Mouse (Mus musculus): ENCODE measurements around the gene Fhit.

Fhit gene

GRCm38 (mm10) chr14:9688664-9689257, 1473.1 kb downstream of the Fhit start:
- no peak for DNase-seq (ENCODE audit: low spot score)

DNA sequence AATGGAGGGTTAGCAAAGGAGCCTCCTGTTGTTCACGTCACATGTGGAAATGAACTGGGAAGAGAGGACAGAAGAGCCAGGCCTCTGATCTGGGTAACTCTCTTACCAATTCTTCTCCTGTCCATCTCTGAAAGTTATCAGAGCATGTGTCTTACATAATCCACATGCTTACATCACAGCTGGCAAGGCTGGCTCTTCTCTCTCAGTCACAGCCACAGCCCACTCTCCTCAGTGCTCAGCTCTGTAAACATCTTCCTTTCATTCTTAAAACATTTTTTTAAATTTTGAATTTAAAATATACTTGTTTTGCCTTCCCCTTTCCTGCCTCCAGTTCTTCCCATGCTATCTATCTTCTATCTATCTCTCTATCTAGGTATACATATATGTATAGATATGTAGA, 1477.5 kb downstream of the Fhit start:
- no peak for DNase-seq (ENCODE audit: low spot score)

GRCm38 (mm10) chr14:9672728-9673127, 1489.1 kb downstream of the Fhit start:
- DNase-seq (ENCODE audit: low spot score): no peak

DNA sequence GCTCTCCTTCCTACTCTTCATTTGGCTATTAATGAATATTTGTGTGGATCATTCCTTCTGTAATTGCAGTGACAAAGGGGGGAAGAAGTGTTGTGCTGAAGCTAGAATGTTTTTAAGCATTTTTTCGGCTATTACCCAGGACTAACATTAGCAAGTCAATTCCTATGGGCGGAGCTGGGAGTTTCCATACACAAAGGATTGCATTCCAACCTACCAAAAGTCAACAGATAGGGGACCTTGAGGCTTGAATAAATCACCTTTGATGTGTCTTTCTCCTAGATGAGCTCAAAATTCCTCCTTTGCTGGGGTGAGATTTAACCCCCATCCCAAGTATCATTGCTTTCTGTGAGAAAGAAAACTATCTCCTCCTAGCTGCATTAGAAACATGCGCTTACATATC, 1490.1 kb downstream of the Fhit start:
- no peak for DNase-seq (ENCODE audit: low spot score)

DNA sequence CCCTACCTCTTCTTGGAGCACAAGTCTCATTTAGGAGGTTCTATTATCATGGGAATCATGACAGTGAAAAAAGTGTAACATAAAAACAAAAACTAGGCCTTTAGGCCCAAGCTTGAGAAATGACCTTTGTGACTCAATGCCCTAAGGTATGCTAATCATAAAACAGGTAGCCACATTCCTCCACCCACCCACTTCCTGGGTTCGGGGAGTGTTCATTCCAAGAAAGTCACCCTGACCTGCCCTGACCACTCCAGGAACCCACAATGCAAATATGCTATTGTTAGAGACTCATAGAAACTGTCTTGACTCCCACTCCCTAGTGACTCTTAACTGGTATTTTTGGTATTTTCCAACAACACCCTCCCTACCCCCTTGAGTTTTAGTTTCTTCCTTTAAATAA, 1492.1 kb downstream of the Fhit start:
- DNase-seq (ENCODE audit: low spot score): no peak

DNA sequence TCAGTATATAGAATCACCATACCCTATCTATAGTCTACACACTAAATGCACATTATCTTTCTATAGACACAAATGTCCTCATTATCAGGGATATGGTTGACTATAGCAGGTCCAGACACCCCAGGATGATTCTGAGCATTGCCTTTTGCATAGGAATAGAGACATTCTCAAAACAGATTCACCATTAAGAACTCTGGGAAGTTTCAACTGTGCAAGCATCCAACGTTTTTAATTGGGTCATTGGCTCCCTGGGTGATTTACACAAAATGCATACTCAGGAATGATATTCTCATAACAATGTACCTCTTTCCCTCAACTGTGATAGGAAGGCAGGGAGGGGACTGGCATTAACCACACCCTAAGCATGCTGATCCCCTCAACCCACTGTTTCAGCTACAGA, 1503.4 kb downstream of the Fhit start:
- no peak for DNase-seq (ENCODE audit: low spot score)

DNA sequence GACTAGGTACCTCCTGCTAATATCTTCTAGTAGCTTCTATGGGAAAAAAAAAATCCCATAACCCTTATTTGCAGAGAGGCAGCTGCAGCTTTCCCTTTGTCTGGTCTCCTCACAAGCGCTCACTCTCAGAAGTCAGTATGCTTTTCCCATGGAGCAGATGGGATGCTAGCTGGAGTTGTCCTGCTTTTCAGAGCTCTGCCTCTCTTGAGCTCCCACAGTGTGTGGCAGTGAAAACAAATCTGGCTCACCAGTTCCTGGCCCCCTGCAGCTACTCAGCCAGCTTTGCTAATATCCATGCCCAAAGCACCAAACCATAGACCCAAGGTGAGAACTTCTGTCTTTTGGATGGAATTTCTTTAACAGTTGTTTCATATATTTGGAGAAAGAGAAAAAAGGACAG, 1510.4 kb downstream of the Fhit start:
- DNase-seq (ENCODE audit: low spot score): peak; percentile 37

- DNase-seq (ENCODE audit: low spot score): peak; percentile 47
Measured at GRCm38 (mm10) chr14:9648416-9648815, 1513.4 kb downstream of the Fhit start.

DNA sequence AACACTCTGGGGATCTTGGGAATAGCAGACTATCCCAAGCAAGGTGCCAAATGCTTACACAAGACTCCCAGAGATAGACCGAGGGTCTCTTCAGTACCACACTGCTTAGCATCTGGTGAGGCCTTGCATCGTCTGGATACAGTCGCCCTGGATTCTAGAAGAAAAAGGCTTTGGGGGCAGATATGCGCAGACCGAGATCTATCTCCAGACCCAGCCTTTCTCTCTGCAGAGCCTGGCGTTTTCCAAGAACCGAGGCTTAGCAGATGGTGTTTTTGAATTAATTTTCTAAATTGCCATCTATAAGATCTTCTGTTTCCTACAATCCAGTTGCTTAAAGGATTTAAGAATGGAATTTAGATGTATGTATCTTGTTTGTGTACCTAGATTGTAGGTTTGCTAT, 1515.6 kb downstream of the Fhit start:
- DNase-seq (ENCODE audit: low spot score): no peak

DNA sequence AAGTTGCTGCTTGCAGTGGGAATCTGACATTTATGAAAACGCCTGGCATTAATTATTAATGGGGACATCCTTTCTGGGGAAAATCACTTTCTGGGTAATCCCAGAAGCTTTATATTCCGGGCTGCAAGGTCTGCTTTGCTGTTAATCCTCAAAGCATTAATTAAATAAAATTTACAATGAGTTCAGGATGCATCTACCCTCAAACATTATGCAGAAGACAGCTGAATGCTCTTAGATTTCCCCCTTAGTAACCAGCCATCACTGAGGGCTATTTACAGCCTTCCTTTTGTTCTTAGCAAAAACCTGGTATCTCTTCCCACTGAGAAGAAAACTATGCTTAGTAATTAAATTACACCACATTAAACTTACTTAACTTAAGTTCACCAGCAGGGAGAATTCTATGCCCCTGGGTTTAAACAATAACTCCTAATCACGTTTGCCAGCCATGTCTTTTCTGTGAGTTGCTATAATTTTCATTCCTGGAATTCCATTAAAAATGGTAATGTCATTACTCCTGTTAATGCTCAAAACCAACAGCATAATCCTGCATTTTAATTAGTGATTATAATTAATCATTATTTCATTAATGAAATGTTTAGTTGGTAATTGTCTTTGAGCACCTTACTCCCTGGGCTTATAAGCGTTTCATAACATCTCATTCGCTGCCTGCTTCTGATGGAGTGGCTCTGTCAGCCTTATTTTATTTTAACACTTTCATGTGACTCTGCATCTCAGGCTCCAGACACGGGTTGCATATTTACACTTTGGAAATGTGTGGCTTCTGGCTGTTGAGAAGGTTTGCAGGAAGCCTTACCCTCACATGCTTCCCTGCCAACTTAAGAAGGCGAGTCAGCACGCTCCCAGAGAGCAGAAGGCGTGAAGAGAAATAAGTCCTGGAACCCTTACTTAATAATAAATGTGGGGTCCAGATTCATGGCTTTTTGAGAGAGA, 1517.3 kb downstream of the Fhit start:
- DNase-seq (ENCODE audit: low spot score): no peak

DNA sequence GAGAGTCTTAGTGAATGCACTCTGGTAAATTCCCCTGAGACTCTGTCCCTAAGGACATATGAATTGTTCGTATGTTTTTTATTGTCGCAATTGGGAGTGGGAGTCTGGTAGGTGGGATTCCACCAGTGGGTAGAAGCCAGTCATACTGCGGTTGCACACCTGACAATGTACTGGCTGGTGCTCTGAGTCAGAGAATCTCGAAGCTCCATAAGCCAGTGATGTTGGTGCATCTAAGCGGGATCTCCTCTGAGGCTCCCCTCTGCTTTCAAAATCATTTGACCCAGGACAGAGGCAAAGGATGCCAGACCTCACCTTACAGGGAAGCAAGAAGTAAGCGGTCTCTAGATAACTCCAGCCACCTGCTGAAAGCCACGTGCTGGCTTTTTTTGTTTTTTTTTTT, 1518.1 kb downstream of the Fhit start:
- DNase-seq (ENCODE audit: low spot score): no peak

DNA sequence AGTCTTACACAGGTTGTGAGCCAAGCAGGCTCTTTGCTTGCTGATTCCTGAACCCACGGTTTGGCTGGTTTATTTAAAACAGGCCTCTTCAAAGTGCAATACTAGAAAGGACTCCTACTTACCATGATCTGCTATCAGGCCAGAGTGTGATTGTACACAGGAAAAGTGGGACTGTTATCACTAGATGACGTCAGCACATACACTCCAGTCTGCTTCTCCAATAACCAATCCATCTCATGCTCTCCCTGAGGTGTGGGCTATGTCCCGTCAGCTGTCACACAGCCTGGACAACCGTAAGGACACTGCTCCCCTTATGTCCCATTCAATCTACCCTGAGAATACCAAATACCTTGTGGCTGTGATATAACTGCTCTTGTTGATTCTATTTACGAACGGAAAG, 1519.2 kb downstream of the Fhit start:
- no peak for DNase-seq (ENCODE audit: low spot score)

- no peak for DNase-seq (ENCODE audit: low spot score)
Measured at GRCm38 (mm10) chr14:9642068-9642467, 1519.8 kb downstream of the Fhit start.

DNA sequence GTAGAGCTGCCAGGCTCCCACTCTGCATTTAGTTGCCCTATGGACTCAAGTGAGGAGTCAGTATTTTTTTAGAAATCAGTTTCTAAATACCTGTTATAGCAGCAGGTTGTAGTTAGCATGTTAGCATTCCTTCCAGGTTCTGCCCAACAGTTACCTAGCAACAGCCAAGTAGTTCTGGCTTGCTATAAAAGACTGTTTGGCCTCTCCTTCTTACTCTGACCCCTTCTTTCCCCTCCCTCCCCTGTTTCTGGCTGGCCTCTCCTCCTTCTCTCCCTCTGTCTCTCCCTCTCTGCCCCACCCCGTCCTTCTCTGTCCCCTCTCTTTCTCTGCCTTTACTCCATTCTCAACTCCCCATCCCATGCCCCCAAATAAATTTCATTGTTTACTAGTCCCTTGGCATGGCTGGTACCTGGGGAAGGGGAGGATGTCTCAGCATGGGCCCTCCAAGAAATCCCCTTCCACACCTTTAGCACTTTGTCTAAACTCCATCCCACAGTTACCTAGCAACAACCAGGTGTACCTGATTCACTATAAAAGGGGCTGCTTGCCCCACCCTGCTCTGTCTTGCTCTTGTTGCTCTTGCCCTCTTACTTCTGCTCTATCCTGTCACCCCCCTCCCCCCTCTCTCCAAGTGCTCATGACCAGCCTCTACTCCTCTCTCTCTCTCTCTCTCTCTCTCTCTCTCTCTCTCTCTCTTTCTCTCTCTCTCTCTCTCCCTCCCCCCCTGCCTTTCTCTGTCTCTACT, 1527.4 kb downstream of the Fhit start:
- DNase-seq (ENCODE audit: low spot score): no peak

DNA sequence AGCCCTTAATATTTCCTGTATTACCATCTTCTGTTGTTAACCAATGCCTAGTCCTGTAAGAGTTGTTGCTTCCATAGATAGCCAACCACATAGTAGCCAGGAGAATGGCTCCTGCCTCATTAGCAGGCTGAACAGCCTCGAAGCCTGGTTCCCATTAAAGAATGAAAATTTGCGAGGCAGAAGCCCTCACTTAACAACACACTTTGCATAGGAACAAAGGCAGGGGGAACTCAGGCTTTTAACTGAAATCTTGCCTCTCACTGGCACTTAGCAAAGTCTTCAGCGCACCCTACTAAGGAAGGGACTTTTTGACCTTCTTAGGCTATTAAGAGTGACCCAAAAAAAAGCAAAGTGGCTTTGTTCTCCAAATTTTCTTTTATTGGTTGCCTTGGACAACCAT, 1529.3 kb downstream of the Fhit start:
- DNase-seq (ENCODE audit: low spot score): no peak

- DNase-seq (ENCODE audit: low spot score): no peak
Measured at GRCm38 (mm10) chr14:9623219-9624043, 1538.4 kb downstream of the Fhit start.

- no peak for DNase-seq (ENCODE audit: low spot score)
Measured at GRCm38 (mm10) chr14:9620902-9621540, 1540.8 kb downstream of the Fhit start.

GRCm38 (mm10) chr14:9619840-9620239, 1542.0 kb downstream of the Fhit start:
- DNase-seq (ENCODE audit: low spot score): no peak

DNA sequence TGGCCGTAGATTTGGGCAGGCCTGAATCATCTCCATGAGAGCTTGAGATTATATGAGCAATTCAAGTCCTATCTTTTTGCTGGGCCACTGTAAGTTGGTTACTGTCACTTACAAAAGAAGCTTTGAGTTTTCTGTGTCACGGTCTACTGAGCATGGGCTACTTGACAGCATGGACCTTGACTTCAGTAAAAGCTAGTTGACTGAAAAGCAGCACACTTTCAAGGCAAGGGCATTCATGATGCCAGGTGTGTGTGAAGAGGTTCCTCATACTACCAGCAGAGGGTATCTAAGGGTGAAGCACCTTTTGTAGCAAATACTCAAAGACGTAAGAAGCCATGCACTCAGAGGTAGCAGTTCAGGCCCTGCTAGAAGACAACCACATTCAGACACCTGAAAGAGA, 1548.7 kb downstream of the Fhit start:
- DNase-seq (ENCODE audit: low spot score): no peak

GRCm38 (mm10) chr14:9609120-9609519, 1552.7 kb downstream of the Fhit start:
- DNase-seq (ENCODE audit: low spot score): no peak

GRCm38 (mm10) chr14:9606584-9607377, 1555.1 kb downstream of the Fhit start:
- DNase-seq (ENCODE audit: low spot score): peak; percentile 12
